Mouse (Mus musculus) forebrain, postnatal 0 days (tissue): Measurements from ENCODE around the gene Dab2. TPM values are rescaled to one million over a fixed set of nuclear protein-coding genes. Genes with fewer than 3 reads are reported as not detected.

ENCODE experiments used
- ATAC-seq: fragments of 200-750 bp; cut with Nextera tagmentation; 2 replicates; pipeline ENCODE4 v1.8.0; 2017; ENCODE audit warnings: mild to moderate bottlenecking, moderate library complexity
- DNase-seq: peaks from one replicate; pipeline ENCODE4 v3.0.0-alpha.2; 2015
- H3K27ac ChIP-seq: fragments of 300-500 bp; sonication (generic); 2 replicates; pipeline ENCODE4 v1.5.1; 2014; ENCODE audit warnings: low read depth, mild to moderate bottlenecking, antibody characterized with exemption, low read length, moderate library complexity, mixed read lengths
- H3K27me3 ChIP-seq: fragments of 300-500 bp; sonication (generic); 2 replicates; pipeline ENCODE4 v1.6.1; 2014; ENCODE audit warnings: mild to moderate bottlenecking, low read length, mixed read lengths; ENCODE audit not compliant: insufficient read depth
- H3K36me3 ChIP-seq: fragments of 300-500 bp; sonication (generic); 2 replicates; pipeline ENCODE4 v1.6.1; 2014; ENCODE audit warnings: mild to moderate bottlenecking, moderate library complexity; ENCODE audit not compliant: insufficient read depth
- H3K4me1 ChIP-seq: fragments of 300-500 bp; sonication (generic); 2 replicates; pipeline ENCODE4 v1.6.1; 2014; ENCODE audit warnings: antibody characterized with exemption; ENCODE audit not compliant: insufficient read depth
- H3K4me2 ChIP-seq: fragments of 300-500 bp; sonication (generic); 2 replicates; pipeline ENCODE4 v1.6.1; 2014; ENCODE audit warnings: low read depth, mild to moderate bottlenecking, moderate library complexity
- H3K4me3 ChIP-seq: fragments of 300-500 bp; sonication (generic); 2 replicates; pipeline ENCODE4 v1.5.1; 2014; ENCODE audit warnings: low read depth, low read length, mixed read lengths
- H3K9ac ChIP-seq: fragments of 300-500 bp; sonication (generic); 2 replicates; pipeline ENCODE4 v1.6.1; 2014; ENCODE audit warnings: mild to moderate bottlenecking
- H3K9me3 ChIP-seq: fragments of 300-500 bp; sonication (generic); 2 replicates; pipeline ENCODE4 v1.6.1; 2016; ENCODE audit warnings: low read length
- CTCF ChIP-seq: sonication (generic); IDR thresholded peaks from 2 replicates; pipeline ENCODE4 v1.5.1; 2016; ENCODE audit warnings: antibody characterized with exemption, control low read depth, low read depth
- WGBS: fragments of 180-500 bp; shearing (Covaris S2); extraction: QIAGEN DNeasy Blood & Tissue Kit; methylation state at CpG from one replicate; pipeline ENCODE4 v1.1.7; 2014; 5-methylcytosine and 5-hydroxymethylcytosine counted together
- polyA plus RNA-seq: library from polyadenylated mRNA; unstranded; fragments of >200 nt; fragmentation: Nextera tagmentation; extraction: Ambion mirVana; gene quantifications from 2 replicates; pipeline ENCODE4 v1.2.1, GENCODE M21; 2015
- total RNA-seq: library from RNA; depleted of rRNA; stranded (reverse); fragments of >200 nt; gene quantifications from 2 replicates; pipeline ENCODE4 v1.2.3, GENCODE M21; 2014; rRNA removed

Dab2 gene
- 7.6 and 18.2 TPM in 2 replicates for total RNA-seq
- polyA plus RNA-seq: 14.3 and 14.5 TPM in 2 replicates

DNA sequence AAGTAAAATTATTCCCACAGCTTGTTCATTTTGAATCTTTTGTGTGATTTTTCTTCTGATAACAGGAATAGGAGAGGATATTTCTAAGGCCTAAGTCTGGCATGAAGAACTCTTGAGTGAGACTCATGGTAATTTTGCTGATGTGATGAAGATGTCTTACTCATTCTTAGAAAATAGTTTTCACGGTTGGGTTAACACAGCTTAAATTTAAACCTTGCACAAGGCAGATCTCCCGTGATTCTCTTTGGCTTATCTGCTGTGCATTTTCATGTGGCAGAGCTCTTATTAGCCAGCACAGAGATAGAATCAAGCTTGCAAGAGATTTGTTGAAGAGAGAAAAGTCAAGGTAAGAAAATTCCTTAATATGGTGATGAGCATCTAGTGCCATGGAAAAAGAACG lies at the start of gene Dab2:
TSS of gene Dab2 (plus strand) at position 235 of the 400 bp plus-strand sequence.
- Histone ChIP-seq H3K9me3 (no peaks in the 10 kb centered on the region), H3K27me3 (no peaks in the 10 kb centered on the region), H3K4me2 (no peak within 1 kb of the TSS), H3K4me3 (no peak within 1 kb of the TSS), H3K36me3 (no peaks in the 10 kb centered on the region), H3K9ac (no peak within 1 kb of the TSS), H3K27ac (no peak within 1 kb of the TSS), H3K4me1 (no peaks in the 10 kb centered on the region)
- 89% methylated on average over 3 of the region's 3 CpGs for WGBS
- DNase-seq: no peak
- TF ChIP-seq CTCF: no peak
- no peak for ATAC-seq

DNA sequence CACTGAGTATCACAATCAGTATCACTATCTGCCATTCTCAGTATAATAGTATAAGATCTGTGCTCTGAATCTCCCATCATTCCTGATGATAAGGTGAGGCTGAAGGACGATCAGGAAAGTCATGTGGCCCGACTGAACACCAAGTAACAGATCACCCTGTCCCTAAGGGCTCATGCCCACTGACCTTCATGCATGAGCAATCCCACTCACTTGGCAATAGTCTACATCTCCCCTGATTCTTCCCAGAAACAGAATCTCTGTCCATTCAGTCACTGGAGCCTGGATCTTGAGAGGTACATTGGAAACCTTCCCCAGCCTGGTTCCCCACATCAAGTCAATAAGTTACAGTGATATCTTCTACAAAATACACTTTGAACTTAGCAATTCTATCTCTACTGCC lies 46.1 kb upstream of the Dab2 start:
- no peaks in the 10 kb centered on the region for H3K4me1 ChIP-seq
- H3K4me3 ChIP-seq: no peak overlapping the region
- TF ChIP-seq CTCF: no peak
- no peak for ATAC-seq
- WGBS: 89% methylated on average over 2 of the region's 2 CpGs
- no peak overlapping the region for H3K27ac ChIP-seq
- no peak overlapping the region for H3K9ac ChIP-seq
- no peak for DNase-seq
- no peaks in the 10 kb centered on the region for H3K27me3 ChIP-seq
- H3K4me2 ChIP-seq: no peak overlapping the region
- no peaks in the 10 kb centered on the region for H3K36me3 ChIP-seq
- H3K9me3 ChIP-seq: no peaks in the 10 kb centered on the region

DNA sequence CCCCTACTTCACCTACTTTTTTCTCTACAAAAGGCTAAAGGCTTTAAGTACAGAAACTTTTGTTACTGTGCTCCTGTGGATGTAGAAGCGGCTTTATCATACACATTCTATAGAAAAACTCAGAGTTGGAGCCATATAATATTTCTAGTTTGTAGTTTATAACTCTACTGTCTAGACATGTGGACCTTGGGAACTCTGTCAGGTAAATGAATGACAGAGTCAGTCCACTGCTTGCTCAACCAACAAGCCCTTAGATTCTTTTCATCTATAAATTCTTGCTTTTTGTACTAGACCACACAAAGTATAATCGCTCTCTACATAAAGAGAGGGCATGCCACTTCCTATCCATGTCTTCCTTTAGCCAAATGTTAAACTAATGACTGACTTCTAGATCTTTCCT lies 45.2 kb upstream of the Dab2 start:
- WGBS: 92% methylated on average over 2 of the region's 2 CpGs
- H3K9me3 ChIP-seq: no peaks in the 10 kb centered on the region
- TF ChIP-seq CTCF: no peak
- no peak for ATAC-seq
- no peak for DNase-seq
- no peak overlapping the region for H3K9ac ChIP-seq
- H3K4me1 ChIP-seq: no peaks in the 10 kb centered on the region
- no peak overlapping the region for H3K4me3 ChIP-seq
- no peaks in the 10 kb centered on the region for H3K36me3 ChIP-seq
- H3K27ac ChIP-seq: no peak overlapping the region
- H3K27me3 ChIP-seq: no peaks in the 10 kb centered on the region
- no peak overlapping the region for H3K4me2 ChIP-seq

DNA sequence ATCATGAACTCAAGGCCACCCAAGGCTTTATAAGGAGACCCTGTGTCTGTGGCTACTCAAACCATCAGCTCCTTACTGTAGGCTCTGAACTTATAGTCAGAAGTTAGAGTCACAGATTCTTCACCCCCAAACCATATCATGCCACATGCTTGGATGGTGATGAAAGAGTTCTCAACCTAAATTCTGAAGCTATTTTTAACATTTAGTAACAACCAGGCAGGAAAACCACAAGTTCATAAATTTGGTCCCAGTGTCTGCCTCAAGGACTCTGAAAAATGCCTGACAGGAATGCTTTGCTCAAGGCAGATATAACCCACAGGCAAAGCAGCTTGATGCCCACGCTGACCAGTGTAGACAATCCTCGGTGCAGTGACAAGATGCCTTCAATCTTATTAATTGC lies 42.5 kb upstream of the Dab2 start:
- Histone ChIP-seq H3K4me2 (no peak overlapping the region), H3K4me3 (no peak overlapping the region), H3K4me1 (no peaks in the 10 kb centered on the region), H3K9me3 (no peaks in the 10 kb centered on the region), H3K27ac (no peak overlapping the region), H3K9ac (no peak overlapping the region), H3K27me3 (no peaks in the 10 kb centered on the region), H3K36me3 (no peaks in the 10 kb centered on the region)
- no peak for TF ChIP-seq CTCF
- WGBS: 91% methylated on average over 2 of the region's 2 CpGs
- ATAC-seq (no peak), DNase-seq (no peak)

GRCm38 (mm10) chr15:6259957-6260740 lies 39.4 kb upstream of the Dab2 start:
- DNase-seq (no peak), ATAC-seq (no peak)
- H3K4me2 ChIP-seq: no peak overlapping the region
- H3K9me3 ChIP-seq: no peaks in the 10 kb centered on the region
- no peak overlapping the region for H3K27ac ChIP-seq
- no peak for TF ChIP-seq CTCF
- no peaks in the 10 kb centered on the region for H3K36me3 ChIP-seq
- 53% methylated on average over 3 of the region's 3 CpGs for WGBS
- no peaks in the 10 kb centered on the region for H3K27me3 ChIP-seq
- H3K4me3 ChIP-seq: no peak overlapping the region
- no peak overlapping the region for H3K9ac ChIP-seq
- H3K4me1 ChIP-seq: no peaks in the 10 kb centered on the region

GRCm38 (mm10) chr15:6260741-6261430 lies 38.7 kb upstream of the Dab2 start:
- no peaks in the 10 kb centered on the region for H3K9me3 ChIP-seq
- H3K27me3 ChIP-seq: no peaks in the 10 kb centered on the region
- no peak for ATAC-seq

GRCm38 (mm10) chr15:6267147-6267758 lies 32.3 kb upstream of the Dab2 start:
- no peaks in the 10 kb centered on the region for H3K4me1 ChIP-seq
- DNase-seq (no peak), ATAC-seq (no peak)
- no peak overlapping the region for H3K9ac ChIP-seq
- H3K4me3 ChIP-seq: no peak overlapping the region
- no peak overlapping the region for H3K4me2 ChIP-seq
- 75% methylated on average over 3 of the region's 3 CpGs for WGBS
- no peak overlapping the region for H3K27ac ChIP-seq
- no peaks in the 10 kb centered on the region for H3K27me3 ChIP-seq
- H3K9me3 ChIP-seq: no peaks in the 10 kb centered on the region
- TF ChIP-seq CTCF: no peak
- H3K36me3 ChIP-seq: no peaks in the 10 kb centered on the region

More at GRCm38 (mm10) chr15:6260741-6261430, 38.7 kb upstream of the Dab2 start:
- WGBS: 77% methylated on average over 6 of the region's 6 CpGs
- TF ChIP-seq CTCF: no peak
- Histone ChIP-seq H3K36me3 (no peaks in the 10 kb centered on the region), H3K4me3 (no peak overlapping the region), H3K27ac (no peak overlapping the region), H3K9ac (no peak overlapping the region), H3K4me2 (no peak overlapping the region), H3K4me1 (no peaks in the 10 kb centered on the region)
- no peak for DNase-seq
